Mouse (Mus musculus): ENCODE measurements around the gene Exoc3l2. TPM values are rescaled to one million over a fixed set of nuclear protein-coding genes. Genes with fewer than 3 reads are reported as not detected.

Gene Exoc3l2
- polyA plus RNA-seq, 1 experiment = 0.94 TPM

GRCm38 (mm10) chr7:19436276-19436675 lies 26.9 kb upstream of the Exoc3l2 start:
- peaks cover 60% of the 10 kb centered on the region for H3K36me3 ChIP-seq (ENCODE audit: control insufficient read depth, insufficient read depth, low read length)
- no peak for TF ChIP-seq POLR2A (IDR thresholded peaks at IDR 0.05; ENCODE audit: control insufficient read depth, extremely low read depth, insufficient read depth, low read length, poor library complexity)
- TF ChIP-seq CTCF (IDR thresholded peaks at IDR 0.05; ENCODE audit: borderline replicate concordance, control insufficient read depth, extremely low read depth, insufficient read depth, low read length, poor library complexity) = no peak
- no peaks in the 10 kb centered on the region for H3K27me3 ChIP-seq (ENCODE audit: control insufficient read depth, insufficient read depth, low read length)
- no peak overlapping the region for H3K27ac ChIP-seq (ENCODE audit: control insufficient read depth, insufficient read depth, low read length)
- no peaks in the 10 kb centered on the region for H3K4me1 ChIP-seq (replicated peaks; ENCODE audit: control insufficient read depth, insufficient read depth, low read length)
- DNase-seq = no peak
- 97% methylated on average over 2 of the region's 2 CpGs for WGBS
- no peak overlapping the region for H3K4me3 ChIP-seq (ENCODE audit: control insufficient read depth, insufficient read depth, low read length)

GRCm38 (mm10) chr7:19437048-19437447 lies 26.1 kb upstream of the Exoc3l2 start:
- DNase-seq = no peak
- H3K27ac ChIP-seq (ENCODE audit: control insufficient read depth, insufficient read depth, low read length) = no peak overlapping the region
- H3K4me3 ChIP-seq (ENCODE audit: control insufficient read depth, insufficient read depth, low read length) = no peak overlapping the region
- H3K36me3 ChIP-seq (ENCODE audit: control insufficient read depth, insufficient read depth, low read length) = peaks cover 59% of the 10 kb centered on the region
- 96% methylated on average over 9 of the region's 9 CpGs for WGBS
- no peaks in the 10 kb centered on the region for H3K4me1 ChIP-seq (replicated peaks; ENCODE audit: control insufficient read depth, insufficient read depth, low read length)
- TF ChIP-seq CTCF (IDR thresholded peaks at IDR 0.05; ENCODE audit: borderline replicate concordance, control insufficient read depth, extremely low read depth, insufficient read depth, low read length, poor library complexity) = no peak
- H3K27me3 ChIP-seq (ENCODE audit: control insufficient read depth, insufficient read depth, low read length) = no peaks in the 10 kb centered on the region

- Histone ChIP-seq H3K27me3 (ENCODE audit: control insufficient read depth, insufficient read depth, low read length) (no peaks in the 10 kb centered on the region), H3K4me1 (replicated peaks; ENCODE audit: control insufficient read depth, insufficient read depth, low read length) (no peaks in the 10 kb centered on the region), H3K27ac (ENCODE audit: control insufficient read depth, insufficient read depth, low read length) (no peak overlapping the region), H3K36me3 (ENCODE audit: control insufficient read depth, insufficient read depth, low read length) (peaks cover 31% of the 10 kb centered on the region), H3K4me3 (ENCODE audit: control insufficient read depth, insufficient read depth, low read length) (no peak overlapping the region)
- TF ChIP-seq CTCF (IDR thresholded peaks at IDR 0.05; ENCODE audit: borderline replicate concordance, control insufficient read depth, extremely low read depth, insufficient read depth, low read length, poor library complexity) (no peak), POLR2A (IDR thresholded peaks at IDR 0.05; ENCODE audit: control insufficient read depth, extremely low read depth, insufficient read depth, low read length, poor library complexity) (no peak)
- 90% methylated on average over 9 of the region's 9 CpGs for WGBS
- no peak for DNase-seq
These were observed 21.6 kb upstream of the Exoc3l2 start for GRCm38 (mm10) chr7:19441448-19442091.

- Histone ChIP-seq H3K36me3 (ENCODE audit: control insufficient read depth, insufficient read depth, low read length) (peaks cover 23% of the 10 kb centered on the region), H3K4me3 (ENCODE audit: control insufficient read depth, insufficient read depth, low read length) (no peak overlapping the region), H3K4me1 (replicated peaks; ENCODE audit: control insufficient read depth, insufficient read depth, low read length) (no peaks in the 10 kb centered on the region), H3K27me3 (ENCODE audit: control insufficient read depth, insufficient read depth, low read length) (no peaks in the 10 kb centered on the region), H3K27ac (ENCODE audit: control insufficient read depth, insufficient read depth, low read length) (no peak overlapping the region)
- 59% methylated on average over 3 of the region's 3 CpGs for WGBS
- no peak for TF ChIP-seq CTCF (IDR thresholded peaks at IDR 0.05; ENCODE audit: borderline replicate concordance, control insufficient read depth, extremely low read depth, insufficient read depth, low read length, poor library complexity)
- no peak for TF ChIP-seq POLR2A (IDR thresholded peaks at IDR 0.05; ENCODE audit: control insufficient read depth, extremely low read depth, insufficient read depth, low read length, poor library complexity)
- peak; percentile 71 for DNase-seq
These were observed 19.8 kb upstream of the Exoc3l2 start for GRCm38 (mm10) chr7:19443344-19443743.

GRCm38 (mm10) chr7:19444801-19445200 lies 18.3 kb upstream of the Exoc3l2 start:
- no peak for TF ChIP-seq POLR2A (IDR thresholded peaks at IDR 0.05; ENCODE audit: control insufficient read depth, extremely low read depth, insufficient read depth, low read length, poor library complexity)
- no peak for TF ChIP-seq CTCF (IDR thresholded peaks at IDR 0.05; ENCODE audit: borderline replicate concordance, control insufficient read depth, extremely low read depth, insufficient read depth, low read length, poor library complexity)

GRCm38 (mm10) chr7:19447689-19448088 lies 15.4 kb upstream of the Exoc3l2 start:
- no peaks in the 10 kb centered on the region for H3K27me3 ChIP-seq (ENCODE audit: control insufficient read depth, insufficient read depth, low read length)
- WGBS = 97% methylated on average over 16 of the region's 16 CpGs
- H3K27ac ChIP-seq (ENCODE audit: control insufficient read depth, insufficient read depth, low read length) = no peak overlapping the region
- peaks cover 20% of the 10 kb centered on the region for H3K36me3 ChIP-seq (ENCODE audit: control insufficient read depth, insufficient read depth, low read length)
- DNase-seq = no peak
- no peaks in the 10 kb centered on the region for H3K4me1 ChIP-seq (replicated peaks; ENCODE audit: control insufficient read depth, insufficient read depth, low read length)
- TF ChIP-seq CTCF (IDR thresholded peaks at IDR 0.05; ENCODE audit: borderline replicate concordance, control insufficient read depth, extremely low read depth, insufficient read depth, low read length, poor library complexity) (no peak), POLR2A (IDR thresholded peaks at IDR 0.05; ENCODE audit: control insufficient read depth, extremely low read depth, insufficient read depth, low read length, poor library complexity) (no peak)
- no peak overlapping the region for H3K4me3 ChIP-seq (ENCODE audit: control insufficient read depth, insufficient read depth, low read length)

More at GRCm38 (mm10) chr7:19444801-19445200, 18.3 kb upstream of the Exoc3l2 start:
- 93% methylated on average over 12 of the region's 12 CpGs for WGBS
- no peak overlapping the region for H3K27ac ChIP-seq (ENCODE audit: control insufficient read depth, insufficient read depth, low read length)
- DNase-seq = no peak
- no peak overlapping the region for H3K4me3 ChIP-seq (ENCODE audit: control insufficient read depth, insufficient read depth, low read length)
- no peaks in the 10 kb centered on the region for H3K4me1 ChIP-seq (replicated peaks; ENCODE audit: control insufficient read depth, insufficient read depth, low read length)
- no peaks in the 10 kb centered on the region for H3K27me3 ChIP-seq (ENCODE audit: control insufficient read depth, insufficient read depth, low read length)
- H3K36me3 ChIP-seq (ENCODE audit: control insufficient read depth, insufficient read depth, low read length) = peaks cover 33% of the 10 kb centered on the region

GRCm38 (mm10) chr7:19449165-19449564 lies 14.0 kb upstream of the Exoc3l2 start:
- Histone ChIP-seq H3K36me3 (ENCODE audit: control insufficient read depth, insufficient read depth, low read length) (peaks cover 17% of the 10 kb centered on the region), H3K4me1 (replicated peaks; ENCODE audit: control insufficient read depth, insufficient read depth, low read length) (no peaks in the 10 kb centered on the region), H3K27me3 (ENCODE audit: control insufficient read depth, insufficient read depth, low read length) (no peaks in the 10 kb centered on the region), H3K4me3 (ENCODE audit: control insufficient read depth, insufficient read depth, low read length) (no peak overlapping the region), H3K27ac (ENCODE audit: control insufficient read depth, insufficient read depth, low read length) (no peak overlapping the region)
- DNase-seq = no peak
- TF ChIP-seq POLR2A (IDR thresholded peaks at IDR 0.05; ENCODE audit: control insufficient read depth, extremely low read depth, insufficient read depth, low read length, poor library complexity) = no peak
- TF ChIP-seq CTCF (IDR thresholded peaks at IDR 0.05; ENCODE audit: borderline replicate concordance, control insufficient read depth, extremely low read depth, insufficient read depth, low read length, poor library complexity) = no peak
- WGBS = 96% methylated on average over 12 of the region's 12 CpGs

Data from thymus, adult 2 months (tissue).